Mouse (Mus musculus) spleen, postnatal 4 days (tissue): ENCODE results near the gene Mki67.
"Not testable (repeated sequence)": the region's sequence is repeated elsewhere in the genome, so short reads cannot be mapped to it uniquely, and the experiment has no call there.

Experiments
- DNase-seq, 2 experiments: peaks; one replicate each; pipeline ENCODE4 v3.0.0; 2022; ENCODE audit warnings: low spot score in 2 of 2

The Mki67 gene

DNA sequence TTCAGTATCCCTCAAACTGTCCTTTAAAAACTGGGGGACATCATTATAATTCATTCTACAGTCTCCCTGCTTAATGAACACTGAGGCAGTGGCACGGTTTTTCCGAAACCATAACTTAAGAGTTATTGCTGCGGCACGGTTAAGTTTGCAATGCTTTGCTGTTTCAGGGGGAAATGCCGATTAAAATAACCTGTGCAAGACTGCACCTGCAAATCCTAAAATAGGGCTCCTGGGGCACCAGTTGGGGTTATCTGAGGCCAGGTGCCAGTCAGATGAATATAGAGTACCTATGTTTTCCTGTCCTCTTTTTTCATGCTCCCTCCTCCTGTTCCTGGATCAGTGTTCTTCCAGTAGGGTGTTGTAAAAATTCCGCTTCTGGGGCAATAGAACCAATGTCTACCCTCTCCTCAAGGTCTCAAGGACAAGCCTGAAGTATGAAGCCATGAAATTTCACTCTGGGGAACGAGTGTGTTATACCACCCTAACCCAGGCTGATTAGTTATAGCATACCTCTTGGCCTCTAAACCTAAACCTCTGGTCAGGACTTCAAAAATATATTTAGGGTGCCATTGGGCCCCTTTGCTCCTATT lies 902 bp upstream of the Mki67 start:
- peak in 1 of 2 experiments; percentile 26 for DNase-seq

DNA sequence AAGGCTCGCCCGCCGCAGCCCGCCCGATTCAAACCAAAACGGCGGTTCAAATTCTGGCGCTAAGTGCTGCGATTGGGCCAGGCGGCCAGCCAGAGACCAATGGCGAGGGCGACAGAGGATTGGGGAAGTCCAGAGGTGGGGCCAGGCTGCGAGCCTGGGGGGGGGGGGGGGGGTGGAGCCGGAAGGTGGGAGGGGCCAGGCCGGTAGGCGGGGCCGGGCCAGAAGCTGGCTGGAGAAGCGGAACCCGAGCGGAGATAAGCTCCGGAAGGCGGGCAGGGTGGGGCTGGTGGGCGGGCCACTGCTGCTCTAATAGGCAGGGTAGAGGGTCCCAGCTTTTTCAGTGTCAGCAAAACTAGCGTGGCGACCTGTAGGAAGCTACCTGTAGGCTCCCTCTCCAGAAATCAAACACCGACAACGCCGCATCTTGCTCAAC lies 300 bp upstream of the Mki67 start:
- peak; percentile 93 to 94 for DNase-seq

DNA sequence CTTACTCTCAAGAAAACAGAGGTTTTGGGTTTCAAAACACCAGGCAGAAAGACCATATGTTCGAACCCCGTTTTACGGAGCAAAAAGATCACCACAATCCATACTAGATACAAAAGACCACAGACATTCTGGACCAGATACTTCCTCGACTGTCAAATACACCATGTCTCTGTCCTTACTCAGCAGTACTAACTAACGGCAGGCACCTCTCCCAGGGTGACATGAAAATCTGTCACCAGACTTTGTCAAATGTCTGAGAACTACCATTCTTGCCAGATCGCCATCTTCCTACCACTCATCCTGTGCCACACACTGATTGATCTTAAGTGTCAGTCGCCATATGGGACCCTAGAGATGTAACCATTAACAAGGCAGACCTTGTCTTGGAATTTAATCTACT lies 995 bp downstream of the Mki67 start:
- no peak for DNase-seq

DNA sequence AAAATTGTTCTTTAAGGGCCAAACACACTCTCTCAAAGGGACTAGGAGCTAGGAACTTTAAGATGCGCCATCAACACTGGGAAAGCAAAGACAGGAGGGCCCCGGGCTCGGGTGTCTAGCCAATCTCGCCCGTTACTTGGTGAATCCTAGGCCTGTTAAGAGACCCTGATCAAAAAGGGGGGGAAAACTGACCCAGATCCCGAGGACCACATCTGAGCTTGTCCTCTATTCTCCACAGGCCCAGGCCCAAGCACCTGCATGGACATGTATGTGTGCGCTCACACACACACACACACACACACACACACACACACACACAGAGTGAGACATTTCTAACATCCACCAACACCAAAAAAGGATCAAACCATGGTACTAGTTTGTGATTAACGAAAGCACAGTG lies 2.8 kb downstream of the Mki67 start:
- DNase-seq = no peak

DNA sequence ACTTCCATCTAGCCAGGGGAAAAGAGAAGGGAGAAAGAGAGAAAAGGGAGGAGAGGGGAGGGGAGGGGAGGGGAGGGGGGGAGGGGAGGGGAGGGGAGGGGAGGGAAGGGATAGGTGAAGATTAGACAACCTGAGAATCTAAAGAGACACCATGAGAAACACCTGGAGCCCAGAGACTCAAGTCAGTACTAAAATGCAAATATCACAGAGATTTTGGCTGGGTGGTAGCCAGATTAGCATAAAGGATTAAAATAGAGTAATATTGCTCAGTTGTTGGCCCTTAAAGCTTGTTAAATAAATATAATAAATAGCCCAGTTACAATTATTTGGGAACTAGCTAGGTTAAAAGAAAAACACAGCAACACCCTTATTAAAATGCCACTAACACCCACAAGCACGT lies 3.6 kb downstream of the Mki67 start:
- no peak for DNase-seq

DNA sequence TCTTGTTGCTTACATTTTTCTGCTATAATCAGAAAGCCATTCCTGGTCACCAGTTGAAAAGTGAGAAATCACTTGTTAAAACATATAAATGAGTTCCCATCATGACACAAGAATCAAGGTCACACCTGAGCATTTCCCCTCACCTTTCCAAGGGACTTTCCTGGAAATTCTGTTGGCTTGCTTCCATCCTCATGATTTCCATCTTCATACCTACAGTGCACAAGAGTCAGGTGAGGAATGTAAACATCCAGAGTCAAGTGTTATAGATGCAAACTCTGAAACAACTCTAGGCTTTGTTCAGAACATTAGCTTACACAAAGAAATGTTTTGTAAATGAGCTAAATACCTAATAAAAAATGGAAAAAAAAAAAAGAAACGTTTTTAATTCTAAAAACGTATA lies 5.5 kb downstream of the Mki67 start:
- no peak for DNase-seq

DNA sequence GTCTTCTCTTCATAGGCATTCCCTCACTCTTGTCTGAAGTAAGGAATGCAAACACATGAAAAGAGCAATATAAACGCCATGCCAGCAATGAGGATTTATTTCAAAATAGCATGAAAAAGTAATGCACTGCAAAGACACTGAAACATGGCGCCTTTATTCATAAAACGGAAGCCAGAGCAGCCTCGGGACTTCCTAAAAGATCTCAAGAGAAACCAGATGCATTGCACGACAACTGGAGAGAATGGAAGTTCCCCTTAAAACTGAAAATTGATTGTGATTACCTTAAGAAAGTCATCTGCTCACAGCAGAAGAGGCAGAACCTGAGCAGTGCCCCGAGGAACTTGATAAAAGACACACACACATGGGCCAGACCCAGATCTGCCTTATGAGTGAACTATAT lies 10.4 kb downstream of the Mki67 start:
- DNase-seq = no peak

DNA sequence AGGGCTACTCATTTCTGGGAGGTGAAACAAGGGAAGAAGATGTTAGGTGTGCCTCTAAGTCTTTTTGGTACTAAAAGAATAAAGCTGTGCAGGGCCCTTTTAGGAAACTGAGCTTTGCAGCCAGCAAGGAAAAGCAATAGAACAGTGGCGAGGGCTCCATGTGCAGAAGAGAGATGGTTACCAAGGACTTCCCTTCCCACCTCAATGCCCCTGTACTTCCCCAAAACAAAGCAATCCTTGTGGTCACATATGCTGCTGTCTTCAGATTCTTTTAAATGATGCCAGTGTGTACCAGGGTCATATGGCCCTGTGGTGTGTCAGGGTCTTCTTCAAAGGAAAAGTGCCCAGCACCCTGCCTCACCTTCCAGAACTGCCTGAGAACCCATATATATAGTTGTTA lies 11.1 kb downstream of the Mki67 start:
- no peak for DNase-seq

DNA sequence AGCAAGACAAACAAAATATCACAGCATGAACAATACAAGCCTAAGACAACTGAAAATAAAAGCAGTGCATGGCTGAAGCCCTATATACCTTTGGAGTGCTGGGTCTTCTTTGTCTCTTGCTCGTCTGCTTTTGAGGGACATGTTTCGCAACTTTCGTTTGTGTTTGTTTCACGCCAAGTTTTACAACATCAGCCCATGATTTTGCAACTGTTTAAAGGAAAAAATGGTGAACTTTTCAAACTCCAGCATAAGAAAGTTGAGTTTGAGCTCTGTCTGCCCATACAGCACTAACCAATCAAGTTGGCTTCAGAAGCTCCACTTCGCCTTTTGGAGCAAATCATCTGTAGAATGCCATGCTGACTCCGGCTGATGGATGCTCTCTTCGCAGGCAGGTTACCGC lies 11.9 kb downstream of the Mki67 start:
- DNase-seq = no peak

DNA sequence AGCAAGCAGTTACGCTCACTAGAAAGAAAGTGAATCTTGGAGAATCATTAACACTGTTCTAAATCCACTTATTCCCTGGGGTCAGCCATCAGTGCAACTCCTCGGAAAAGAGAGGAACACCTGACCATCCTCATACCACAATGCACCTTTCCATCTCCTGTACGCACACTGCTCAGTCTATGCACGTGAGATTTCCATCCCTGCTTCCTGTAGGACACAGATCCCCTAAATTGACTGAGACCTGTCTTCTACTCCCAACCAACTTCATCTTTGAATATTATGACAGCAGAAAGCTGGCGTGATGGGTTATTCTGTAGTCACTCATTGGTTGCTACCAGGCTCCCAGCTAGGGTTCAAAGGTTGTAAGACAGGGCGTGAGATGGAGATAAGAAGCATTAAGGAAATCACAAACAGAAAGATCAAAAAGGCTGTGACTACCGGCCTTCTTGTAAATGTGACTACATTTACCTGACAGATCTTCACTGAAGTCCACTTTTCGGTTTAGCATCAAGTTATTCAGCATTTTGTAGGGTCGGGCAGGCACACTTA lies 12.5 kb downstream of the Mki67 start:
- no peak for DNase-seq

DNA sequence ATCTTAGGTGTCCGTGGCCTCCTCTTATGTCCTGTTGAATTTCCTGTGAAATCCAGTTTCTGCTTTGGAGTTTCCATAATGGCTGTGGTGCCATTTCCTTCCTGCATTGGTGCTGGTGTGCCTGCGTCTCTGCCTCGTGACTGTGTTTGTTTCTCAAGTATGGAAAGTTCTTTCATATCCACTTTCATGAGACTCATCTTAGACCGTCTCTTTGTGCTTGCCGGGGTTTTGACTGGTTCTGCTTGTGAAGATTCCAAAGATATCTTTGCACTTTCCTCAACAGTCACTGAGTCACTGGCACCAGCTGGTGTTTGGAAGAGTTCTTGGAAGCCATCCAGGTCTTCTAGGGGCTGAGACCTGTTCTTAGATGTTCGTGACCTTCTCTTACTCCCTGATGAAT lies 16.8 kb downstream of the Mki67 start:
- not testable (repeated sequence) for DNase-seq

DNA sequence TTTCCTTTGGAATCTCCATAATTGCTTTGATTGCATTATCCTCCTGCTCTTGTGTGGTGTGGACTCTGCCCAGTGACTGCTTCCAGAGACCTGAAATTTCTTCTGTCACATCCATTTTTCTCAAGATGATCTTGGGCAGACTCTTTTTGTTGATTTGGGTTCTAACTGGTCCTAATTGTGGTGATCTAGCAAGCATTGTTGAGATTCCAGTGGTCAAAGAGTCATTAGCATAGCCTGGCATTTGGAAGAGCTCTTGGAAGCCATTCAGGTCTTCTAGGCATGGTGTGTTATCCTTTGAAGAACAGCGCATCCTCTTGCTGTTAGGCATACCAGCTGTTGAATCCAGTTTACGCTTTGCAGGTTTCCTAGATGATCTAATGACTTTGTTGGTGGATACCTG lies 17.8 kb downstream of the Mki67 start:
- no peak for DNase-seq

DNA sequence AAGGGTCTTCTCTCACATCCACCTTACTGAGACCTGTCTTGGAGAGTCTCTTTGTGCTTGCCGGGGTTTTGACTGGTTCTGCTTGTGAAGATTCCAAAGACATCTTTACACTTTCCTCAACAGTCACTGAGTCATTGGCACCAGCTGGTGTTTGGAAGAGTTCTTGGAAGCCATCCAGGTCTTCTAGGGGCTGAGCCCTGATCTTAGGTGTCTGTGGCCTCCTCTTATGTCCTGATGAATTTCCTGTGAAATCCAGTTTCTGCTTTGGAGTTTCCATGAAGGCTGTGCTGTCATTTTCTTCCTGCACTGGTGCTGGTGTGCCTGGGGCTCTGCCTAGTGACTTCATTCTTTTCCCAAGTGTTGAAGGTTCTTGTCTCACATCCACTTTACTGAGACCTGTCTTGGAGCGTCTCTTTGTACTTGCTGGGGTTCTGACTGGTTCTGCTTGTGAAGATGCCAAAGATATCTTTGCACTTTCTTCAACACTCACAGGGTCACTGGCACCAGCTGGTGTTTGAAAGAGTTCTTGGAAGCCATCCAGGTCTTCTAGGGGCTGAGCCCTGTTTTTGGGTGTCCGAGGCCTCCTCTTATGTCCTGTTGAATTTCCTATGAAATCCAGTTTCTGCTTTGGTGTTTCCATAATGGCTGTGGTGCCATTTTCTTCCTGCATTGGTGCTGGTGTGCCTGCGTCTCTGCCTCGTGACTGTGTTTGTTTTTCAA lies 19.0 kb downstream of the Mki67 start:
- DNase-seq = not testable (repeated sequence)

DNA sequence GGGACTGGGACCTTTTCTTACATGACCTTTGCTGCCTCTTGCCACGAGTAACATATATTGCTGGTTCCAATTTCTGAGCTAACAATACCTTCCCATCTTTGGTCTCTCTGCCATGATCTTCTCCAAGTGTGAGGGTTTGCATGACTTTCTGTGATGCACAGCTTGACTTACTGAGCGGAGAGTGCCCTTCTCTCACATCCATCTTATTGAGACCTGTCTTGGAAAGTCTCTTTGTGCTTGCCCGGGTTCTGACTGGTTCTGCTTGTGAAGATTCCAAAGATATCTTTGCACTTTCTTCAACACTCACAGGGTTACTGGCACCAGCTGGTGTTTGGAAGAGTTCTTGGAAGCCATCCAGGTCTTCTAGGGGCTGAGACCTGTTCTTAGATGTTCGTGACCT lies 20.0 kb downstream of the Mki67 start:
- no peak for DNase-seq

DNA sequence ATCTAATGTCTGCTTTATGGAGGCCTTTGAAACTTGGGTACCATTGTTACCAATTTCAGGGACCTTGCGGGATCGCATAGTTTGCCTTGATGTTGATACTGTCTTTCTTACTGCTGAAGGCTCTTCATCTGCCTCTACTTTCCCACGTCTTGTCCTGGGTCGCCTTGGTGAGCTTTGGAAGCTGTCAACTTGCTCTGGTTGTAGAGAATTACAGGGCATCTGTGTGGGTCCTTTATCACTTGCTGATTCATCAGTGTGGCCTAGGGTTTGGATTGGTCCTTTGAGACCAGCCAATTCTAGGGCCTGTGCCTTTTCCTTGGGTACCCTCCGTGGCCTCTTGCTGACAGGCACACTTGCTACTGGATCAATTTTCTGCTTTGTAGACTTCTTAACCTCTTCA lies 21.4 kb downstream of the Mki67 start:
- DNase-seq = no peak

DNA sequence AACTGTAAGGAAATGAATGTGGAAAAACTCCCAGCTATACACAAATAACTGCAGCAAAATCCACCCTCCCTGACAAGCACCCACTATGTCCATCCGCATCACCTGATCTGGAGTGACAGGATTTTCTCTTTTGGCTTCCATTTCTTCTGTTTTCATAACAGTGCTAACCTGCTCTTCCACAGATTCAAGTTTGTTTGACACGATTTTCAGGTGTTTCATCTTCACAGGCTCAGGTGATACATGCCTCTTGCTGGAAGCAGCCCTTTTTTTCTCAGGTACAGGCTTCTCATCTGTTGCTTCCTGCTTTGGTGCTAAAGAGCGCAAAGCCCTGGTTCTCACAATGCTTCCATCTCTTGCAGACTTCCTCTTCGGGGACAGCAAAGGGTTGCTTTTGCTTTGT lies 22.0 kb downstream of the Mki67 start:
- DNase-seq = no peak

DNA sequence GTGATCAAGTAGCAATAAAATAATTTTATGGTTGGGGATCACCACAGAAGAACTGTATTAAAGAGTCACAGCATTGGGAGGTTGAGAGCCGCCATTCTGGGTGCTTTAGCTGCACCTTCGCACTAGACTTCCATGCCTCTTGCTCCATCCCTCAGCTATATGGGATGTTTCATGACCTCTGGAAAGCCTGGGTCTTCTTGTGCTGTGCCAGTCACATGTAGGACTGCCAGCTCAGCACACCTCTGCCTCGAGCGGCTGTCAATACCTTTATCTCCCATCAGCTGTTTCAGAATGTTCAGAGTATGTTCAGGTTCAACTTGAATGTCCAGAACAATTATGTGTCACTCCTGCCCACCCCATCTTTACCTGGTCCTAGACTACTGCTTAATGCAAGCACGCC lies 24.2 kb downstream of the Mki67 start:
- no peak for DNase-seq

DNA sequence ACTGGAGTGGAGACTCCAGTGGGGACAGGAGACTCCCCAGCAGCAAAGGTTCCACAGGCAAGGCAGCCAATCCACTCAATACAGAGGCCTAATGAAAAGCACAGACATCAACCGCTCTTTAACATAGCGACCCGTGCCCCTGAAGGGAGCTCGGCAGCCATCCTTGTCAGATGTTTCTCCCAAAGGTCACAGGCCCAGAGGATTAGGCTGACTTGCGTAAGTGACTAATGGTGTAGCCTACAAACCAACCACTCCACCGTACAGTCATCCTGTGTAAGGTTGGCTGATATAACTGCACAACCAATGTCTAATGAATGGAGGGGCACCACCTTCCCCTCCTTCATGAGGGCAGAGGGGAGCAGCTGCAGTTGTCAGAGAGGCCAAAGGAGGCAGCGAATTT lies 26.8 kb downstream of the Mki67 start:
- no peak for DNase-seq

DNA sequence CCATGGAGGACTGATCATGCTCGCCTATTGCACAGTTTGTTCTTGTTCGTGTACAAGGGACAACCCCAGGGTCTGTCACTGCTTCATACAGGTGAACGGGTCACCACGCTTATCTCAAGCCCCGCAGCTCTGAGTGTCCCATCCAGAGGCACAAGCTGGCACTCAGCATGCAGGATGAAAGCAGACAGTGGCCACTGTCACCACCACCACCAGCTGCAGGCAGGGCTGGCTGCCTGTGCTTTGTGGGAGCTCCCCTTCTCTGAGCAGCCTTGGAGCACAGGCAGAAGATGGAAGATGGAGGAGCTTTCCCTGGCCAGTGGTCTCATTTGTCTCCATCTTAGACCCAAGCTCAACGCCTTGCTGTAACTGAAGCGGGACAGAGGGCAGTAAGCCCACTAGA lies 31.2 kb downstream of the Mki67 start:
- DNase-seq = peak in 1 of 2 experiments; percentile 33

DNA sequence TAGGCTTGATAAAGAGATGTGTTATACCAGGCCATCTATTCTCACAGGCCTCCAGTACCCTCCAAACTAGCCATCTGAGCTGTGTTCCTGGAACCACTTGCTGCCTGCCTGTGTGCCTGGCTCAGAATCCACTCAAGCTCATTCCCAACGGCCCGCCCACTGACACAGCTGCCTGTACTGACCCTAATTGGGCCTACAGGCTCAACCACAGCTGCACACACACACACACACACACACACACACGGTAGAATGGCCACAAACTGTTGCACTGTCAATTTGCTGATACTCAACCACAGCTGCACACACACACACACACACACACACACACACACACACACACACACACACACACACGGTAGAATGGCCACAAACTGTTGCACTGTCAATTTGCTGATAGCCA lies 32.1 kb downstream of the Mki67 start:
- peak in 1 of 2 experiments; percentile 30 for DNase-seq

DNA sequence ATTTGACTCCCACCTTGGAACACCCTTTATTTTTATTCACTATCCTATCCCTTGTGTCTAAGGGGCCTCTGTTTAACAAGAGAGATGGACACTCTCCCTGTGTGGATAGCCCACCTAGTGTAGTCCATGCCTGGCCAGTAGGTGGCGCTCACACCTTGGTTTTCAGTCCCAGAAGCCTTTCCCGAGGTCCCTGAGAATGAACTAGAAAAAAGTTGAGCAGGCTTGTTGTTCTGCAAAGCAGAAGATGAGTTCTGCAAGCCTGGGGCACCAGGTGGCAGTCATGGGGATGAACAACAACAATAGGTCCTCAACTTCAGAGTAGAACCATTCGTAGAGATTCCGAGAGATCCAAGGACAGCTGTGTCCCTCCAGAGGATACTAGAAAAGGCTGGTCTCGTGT lies 35.8 kb downstream of the Mki67 start:
- peak; percentile 76 to 92 for DNase-seq

DNA sequence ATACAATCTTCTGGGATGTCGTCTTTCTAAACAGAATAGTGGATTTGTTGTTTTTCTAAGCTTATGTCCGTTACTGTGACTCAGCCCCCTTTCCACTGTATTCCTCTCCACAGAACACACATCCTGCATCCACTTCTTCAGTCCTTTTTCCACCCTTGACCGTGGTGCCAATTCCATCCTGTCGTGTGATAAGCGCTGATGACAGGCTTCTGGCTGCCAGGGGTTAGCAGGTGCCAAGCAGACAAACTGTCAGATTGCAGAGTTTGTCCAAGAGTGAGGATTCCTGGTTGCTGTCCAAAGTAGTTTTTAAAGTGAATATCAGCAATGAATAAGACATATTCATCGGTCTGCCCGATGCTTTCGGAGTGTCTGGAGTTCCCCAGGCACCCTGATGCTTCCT lies 39.4 kb downstream of the Mki67 start:
- DNase-seq = no peak

DNA sequence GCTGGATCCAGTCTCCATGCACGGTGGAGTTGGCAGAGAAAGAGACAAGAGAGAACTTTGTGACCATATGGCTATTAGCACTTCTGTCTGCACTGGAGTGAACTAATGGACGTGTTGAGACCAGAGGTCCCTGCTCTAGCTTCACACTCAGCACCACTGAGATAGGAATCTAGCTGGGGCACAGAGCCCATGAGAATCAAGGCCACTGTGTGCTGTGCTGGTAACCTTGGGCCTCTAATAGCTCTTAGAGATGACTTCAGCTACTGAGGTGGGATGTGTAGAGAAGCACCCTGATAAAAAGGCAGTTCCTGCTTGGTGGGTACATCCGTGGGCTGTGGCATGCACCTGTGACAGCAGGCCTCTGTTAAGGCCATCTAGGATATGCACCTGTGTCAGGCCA lies 42.6 kb downstream of the Mki67 start:
- no peak for DNase-seq
